Mouse (Mus musculus) G1E (cell line): Measurements from ENCODE around the gene Fam69a. TPM values are rescaled to one million over a fixed set of nuclear protein-coding genes. Genes with fewer than 3 reads are reported as not detected.
A peak's percentile ranks its signal among the peaks of the same experiment; 100 is the strongest.
"Not testable (repeated sequence)": the region's sequence is repeated elsewhere in the genome, so short reads cannot be mapped to it uniquely, and the experiment has no call there.

Experiments used
- ATAC-seq: 2 replicates; pipeline ENCODE4 v1.8.0; 2016; ENCODE audit warnings: mild to moderate bottlenecking; ENCODE audit not compliant: insufficient number of reproducible peaks, poor library complexity, low FRiP score, severe bottlenecking; ENCODE audit errors: extremely low read depth
- DNase-seq: peaks from one replicate; pipeline ENCODE4 v3.0.0; 2012; ENCODE audit warnings: low spot score
- H3K27me3 ChIP-seq: 2 replicates; pipeline ENCODE4 v1.6.1; 2012; ENCODE audit warnings: mild to moderate bottlenecking, low read length, inconsistent platforms; ENCODE audit not compliant: insufficient read depth
- H3K36me3 ChIP-seq: replicated peaks from 2 replicates; pipeline ENCODE3; 2012; ENCODE audit warnings: mild to moderate bottlenecking, inconsistent platforms
- H3K4me1 ChIP-seq: 2 replicates; pipeline ENCODE4 v1.6.1; 2012; ENCODE audit warnings: low read depth, low read length, inconsistent platforms, mixed read lengths; ENCODE audit not compliant: insufficient read depth
- H3K4me3 ChIP-seq: 2 replicates; pipeline ENCODE4 v1.5.1; 2012; ENCODE audit warnings: low read depth, mild to moderate bottlenecking, inconsistent platforms, low read length, moderate library complexity, mixed read lengths
- H3K9me3 ChIP-seq: replicated peaks from 2 replicates; pipeline ENCODE4 v1.6.1; 2012; ENCODE audit warnings: inconsistent platforms
- CTCF ChIP-seq: IDR thresholded peaks from 2 replicates; pipeline ENCODE4 v1.5.1; 2012; ENCODE audit warnings: low read depth, low read length, inconsistent platforms, mixed read lengths
- GATA1 ChIP-seq: IDR thresholded peaks from 2 replicates; pipeline ENCODE4 v1.6.1; 2012; ENCODE audit warnings: borderline replicate concordance, low read length, inconsistent platforms, mixed read lengths
- GATA2 ChIP-seq: IDR thresholded peaks from 2 replicates; pipeline ENCODE4 v1.6.1; 2012; ENCODE audit warnings: low read depth, low read length, inconsistent platforms, borderline replicate concordance
- POLR2AphosphoS5 ChIP-seq: IDR thresholded peaks from 2 replicates; pipeline ENCODE4 v1.6.1; 2012; ENCODE audit warnings: low read depth, low read length, inconsistent platforms; ENCODE audit not compliant: insufficient replicate concordance
- TAL1 ChIP-seq: conservative IDR thresholded peaks from 2 replicates; pipeline ENCODE4 v1.6.1; 2012; ENCODE audit warnings: low read depth, low read length, inconsistent platforms, mixed read lengths
- polyA plus RNA-seq: library from polyadenylated mRNA; stranded (reverse); fragments of >175 nt; gene quantifications from 2 replicates; pipeline ENCODE4 v1.2.3, GENCODE M21; 2012
- total RNA-seq, 2 experiments: library from RNA; stranded (forward) in 1 of 2; stranded (reverse) in 1 of 2; fragments of 200-1000 nt in 1 of 2; fragments of >200 nt in 1 of 2; fragmentation: Nextera tagmentation in 1 of 2; gene quantifications; 2 replicates each; pipeline ENCODE4 v1.2.3; 2014 to 2017

Gene Fam69a
- total RNA-seq (2014; fragmentation: Nextera tagmentation) (52.3 and 54.3 TPM in 2 replicates), total RNA-seq (2017) (24.9 and 25.8 TPM in 2 replicates), polyA plus RNA-seq (1.8 and 2.3 TPM in 2 replicates)

DNA sequence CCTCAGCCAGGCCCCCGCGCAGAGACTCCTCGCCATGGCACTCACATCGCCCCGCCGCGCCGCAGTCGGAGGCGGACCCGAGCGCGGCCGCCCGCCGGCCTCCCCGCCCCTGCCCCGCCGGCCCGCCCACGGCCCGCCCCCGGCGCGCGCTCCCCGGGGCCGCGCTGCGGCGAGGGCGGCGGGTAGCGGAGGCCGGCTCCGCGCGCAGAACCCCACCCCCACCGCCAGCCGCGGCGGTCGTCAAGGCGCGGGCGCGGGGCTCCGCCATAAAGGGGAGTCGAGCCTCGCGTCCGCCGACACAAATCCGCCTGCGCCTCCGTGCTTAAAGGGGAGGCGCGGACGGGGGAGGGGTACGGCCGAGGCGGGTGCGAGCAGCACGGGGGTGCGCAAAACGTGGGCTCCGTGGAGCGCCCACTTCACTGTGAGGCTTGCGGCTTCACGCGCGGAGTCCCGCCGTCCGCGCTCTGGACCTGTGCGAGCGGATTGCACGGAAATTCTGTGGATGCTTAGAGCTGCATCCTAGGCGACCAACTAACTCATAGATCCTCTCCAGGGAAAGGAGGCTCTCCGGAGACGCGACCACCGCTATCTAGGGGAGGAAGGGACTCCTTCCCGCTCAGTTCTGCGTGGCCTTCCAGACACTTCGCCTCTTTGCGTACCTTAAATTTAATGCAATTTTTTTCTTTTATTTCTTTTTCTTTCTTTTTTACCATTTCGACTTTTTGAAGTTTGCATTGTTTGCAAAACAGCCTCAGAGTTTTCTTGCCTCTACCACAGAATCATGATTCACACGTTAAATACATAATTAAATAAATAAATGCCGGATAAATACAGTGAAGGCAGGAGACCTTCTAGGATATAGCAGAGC is at the start of gene Fam69a:
Gene Fam69a, minus strand, starts transcription at position 119 of the 868 bp plus-strand sequence.
- H3K27me3 ChIP-seq = no peaks in the 10 kb centered on the region
- H3K4me3 ChIP-seq = peak within 1 kb of the TSS; percentile 94
- peak; percentile 75 for DNase-seq
- no peak for TF ChIP-seq GATA2
- ATAC-seq = peak; percentile 11; the same call in 1 of the 2 replicates
- H3K9me3 ChIP-seq = no peaks in the 10 kb centered on the region
- H3K36me3 ChIP-seq = peaks cover 13% of the 10 kb centered on the region
- peaks cover 54% of the 10 kb centered on the region for H3K4me1 ChIP-seq

DNA sequence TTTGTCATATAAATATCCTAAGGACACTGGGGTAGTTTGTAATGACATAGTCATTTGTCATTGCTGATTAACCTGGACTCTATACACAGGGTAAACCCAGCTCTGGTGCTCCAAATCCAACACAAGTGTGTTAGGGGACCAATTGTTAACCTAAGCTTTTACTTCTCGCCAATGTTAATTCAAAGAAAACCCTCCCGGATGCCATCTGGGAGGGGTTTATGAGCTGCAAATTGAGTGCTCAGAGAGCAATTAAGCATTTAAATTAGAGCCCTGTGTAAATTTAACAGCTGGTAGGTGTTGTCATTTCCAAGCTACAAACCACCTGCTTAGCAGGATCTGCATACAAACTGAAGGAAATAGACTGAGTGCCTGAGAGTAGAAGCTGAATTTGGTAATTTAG is 48.6 kb upstream of the Fam69a start:
- ATAC-seq = no peak
- no peaks in the 10 kb centered on the region for H3K9me3 ChIP-seq
- no peak for DNase-seq
- H3K4me3 ChIP-seq = no peak overlapping the region
- no peak for TF ChIP-seq GATA1
- no peak for TF ChIP-seq GATA2
- TF ChIP-seq POLR2AphosphoS5 = no peak
- TF ChIP-seq TAL1 = no peak
- TF ChIP-seq CTCF = no peak
- H3K27me3 ChIP-seq = peaks cover 13% of the 10 kb centered on the region
- peaks cover 7% of the 10 kb centered on the region; the same call in 1 of the 2 replicates for H3K4me1 ChIP-seq
- H3K36me3 ChIP-seq = no peaks in the 10 kb centered on the region

DNA sequence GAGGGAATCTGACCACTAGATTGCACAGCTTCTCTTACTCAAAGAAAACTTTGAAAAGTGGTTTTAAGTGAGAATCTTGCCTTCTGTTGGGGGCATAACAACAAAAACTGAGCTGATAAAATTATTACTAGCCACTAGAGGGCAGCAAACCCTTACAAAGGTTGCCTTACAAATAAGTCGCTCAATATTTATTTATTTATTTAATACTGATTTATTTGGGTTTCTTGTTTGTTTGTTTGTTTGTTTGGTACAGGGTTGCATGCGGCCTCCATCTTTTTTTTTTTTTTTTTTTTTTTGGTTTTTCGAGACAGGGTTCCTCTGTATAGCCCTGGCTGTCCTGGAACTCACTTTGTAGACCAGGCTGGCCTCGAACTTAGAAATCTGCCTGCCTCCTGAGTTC is 47.3 kb upstream of the Fam69a start:
- TF ChIP-seq CTCF = 0 out of 2 replicates have a peak, but pooled peaks have one; percentile 5
- TF ChIP-seq GATA1 = no peak
- peaks cover 11% of the 10 kb centered on the region for H3K4me1 ChIP-seq
- no peak for ATAC-seq
- no peaks in the 10 kb centered on the region for H3K9me3 ChIP-seq
- no peak overlapping the region for H3K4me3 ChIP-seq
- H3K27me3 ChIP-seq = peaks cover 10% of the 10 kb centered on the region
- DNase-seq = peak; percentile 14
- no peaks in the 10 kb centered on the region for H3K36me3 ChIP-seq

DNA sequence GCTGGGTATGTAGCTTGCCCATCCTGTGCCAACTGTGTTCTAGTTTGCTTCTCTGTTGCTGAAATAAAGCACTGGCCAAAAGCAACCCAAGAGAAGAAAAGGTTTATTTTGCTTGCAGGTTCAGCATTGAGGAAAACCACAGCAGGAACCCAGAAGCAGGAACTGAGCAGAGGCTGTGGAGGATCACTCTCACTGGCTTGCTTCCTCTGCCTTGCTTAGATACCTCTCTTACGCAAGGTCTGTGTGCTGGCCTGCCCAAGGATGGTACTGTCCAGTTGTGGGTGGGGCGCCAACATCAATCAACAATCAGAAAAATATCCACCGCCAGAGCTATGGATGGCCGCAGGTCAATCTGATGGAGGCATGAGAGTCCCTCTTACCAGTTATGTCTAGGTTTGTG is 44.4 kb upstream of the Fam69a start:
- DNase-seq = no peak
- no peak for TF ChIP-seq GATA1
- TF ChIP-seq POLR2AphosphoS5 = no peak
- no peak for TF ChIP-seq TAL1
- no peak for TF ChIP-seq CTCF
- no peak for TF ChIP-seq GATA2
- Histone ChIP-seq H3K36me3 (no peaks in the 10 kb centered on the region), H3K27me3 (no peaks in the 10 kb centered on the region; the same call in 1 of the 2 replicates), H3K9me3 (no peaks in the 10 kb centered on the region), H3K4me3 (no peak overlapping the region), H3K4me1 (peaks cover 26% of the 10 kb centered on the region)
- no peak for ATAC-seq

DNA sequence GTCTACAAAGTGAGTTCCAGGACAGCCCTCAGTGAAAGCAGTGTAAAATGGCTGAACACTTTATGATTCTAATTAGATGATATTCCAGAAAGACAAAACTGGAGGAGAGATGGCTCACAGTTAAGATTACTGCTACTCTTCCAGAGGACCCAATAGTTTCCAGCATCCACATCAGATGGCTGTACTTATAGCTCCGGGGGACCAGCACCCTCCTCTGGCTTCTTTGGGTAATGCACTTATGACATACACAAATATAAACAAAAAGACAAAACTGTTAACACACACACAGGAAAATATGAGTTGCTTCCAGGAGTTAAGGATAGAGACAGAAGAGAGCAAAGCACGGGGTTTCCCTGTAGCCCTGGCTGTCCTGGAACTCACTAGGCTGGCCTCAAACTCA is 43.1 kb upstream of the Fam69a start:
- Histone ChIP-seq H3K27me3 (no peaks in the 10 kb centered on the region), H3K9me3 (no peaks in the 10 kb centered on the region), H3K4me3 (no peak overlapping the region), H3K4me1 (peaks cover 26% of the 10 kb centered on the region), H3K36me3 (no peaks in the 10 kb centered on the region)
- DNase-seq (no peak), ATAC-seq (no peak)
- TF ChIP-seq TAL1 (no peak), POLR2AphosphoS5 (no peak), CTCF (no peak), GATA1 (no peak), GATA2 (no peak)

DNA sequence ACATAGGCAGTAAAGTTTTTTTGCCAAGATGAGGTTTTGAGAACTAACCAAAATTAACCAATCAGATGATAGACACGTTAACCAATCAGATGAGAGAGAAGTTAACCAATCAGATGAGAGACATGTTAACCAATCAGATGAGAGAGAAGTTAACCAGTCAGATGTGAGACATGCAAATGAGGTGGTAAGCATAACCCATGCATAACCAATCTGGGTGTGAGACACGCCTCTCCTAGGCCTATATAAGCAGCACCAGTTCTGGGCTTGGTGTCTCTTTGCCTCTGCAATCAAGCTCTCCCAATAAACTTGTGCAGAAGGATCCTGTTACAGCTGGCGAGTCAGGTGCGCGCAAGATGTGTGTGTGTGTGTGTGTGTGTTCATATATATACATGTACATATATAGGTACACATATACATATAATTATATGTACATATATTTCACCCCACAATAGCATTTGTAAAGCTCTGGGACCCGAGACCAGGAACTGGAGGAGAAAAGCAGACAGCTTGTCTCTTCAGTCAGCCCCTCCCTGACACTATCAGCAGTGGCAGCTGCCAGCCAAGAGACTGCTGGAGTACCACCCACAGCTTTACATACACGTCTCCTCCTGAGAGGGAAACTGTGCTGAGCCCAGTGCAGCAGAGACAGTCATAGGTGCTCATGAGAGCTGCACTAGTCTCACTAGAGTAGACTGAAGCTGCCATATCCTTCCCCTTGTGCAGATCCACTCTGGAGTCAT is 42.1 kb upstream of the Fam69a start:
- ATAC-seq = 0 out of 2 replicates have a peak, but pooled peaks have one; percentile 22
- H3K36me3 ChIP-seq, H3K27me3 ChIP-seq, H3K4me3 ChIP-seq, H3K9me3 ChIP-seq, DNase-seq: not testable (repeated sequence)
- H3K4me1 ChIP-seq = peaks cover 26% of the 10 kb centered on the region
